Mouse (Mus musculus) midbrain, postnatal 0 days (tissue): Measurements from ENCODE around the gene Usp11. TPM values are rescaled to one million over a fixed set of nuclear protein-coding genes. Genes with fewer than 3 reads are reported as not detected.
A peak's percentile ranks its signal among the peaks of the same experiment; 100 is the strongest.

ENCODE experiments used
- ATAC-seq: fragments of 200-750 bp; cut with Nextera tagmentation; 2 replicates; pipeline ENCODE4 v1.8.0; 2017; ENCODE audit warnings: moderate number of reproducible peaks, mild to moderate bottlenecking, moderate TSS enrichment, moderate library complexity; ENCODE audit not compliant: low FRiP score
- DNase-seq: peaks from one replicate; pipeline ENCODE4 v3.0.0-alpha.2; 2015; ENCODE audit warnings: low spot score
- H3K27ac ChIP-seq: fragments of 300-500 bp; sonication (generic); 2 replicates; pipeline ENCODE4 v1.5.1; 2014; ENCODE audit warnings: low read depth, mild to moderate bottlenecking, low read length, mixed read lengths
- H3K27me3 ChIP-seq: fragments of 300-500 bp; sonication (generic); 2 replicates; pipeline ENCODE4 v1.6.1; 2014; ENCODE audit warnings: low read length, control low read depth, mixed read lengths; ENCODE audit not compliant: insufficient read depth
- H3K36me3 ChIP-seq: fragments of 300-500 bp; sonication (generic); 2 replicates; pipeline ENCODE4 v1.6.1; 2014; ENCODE audit warnings: low read length, control low read depth, mixed read lengths; ENCODE audit not compliant: insufficient read depth
- H3K4me1 ChIP-seq: fragments of 300-500 bp; sonication (generic); 2 replicates; pipeline ENCODE4 v1.6.1; 2014; ENCODE audit warnings: mild to moderate bottlenecking, control low read depth, antibody characterized with exemption, low read length, mixed read lengths; ENCODE audit not compliant: insufficient read depth
- H3K4me2 ChIP-seq: fragments of 300-500 bp; sonication (generic); 2 replicates; pipeline ENCODE4 v1.6.1; 2014; ENCODE audit warnings: low read depth, mild to moderate bottlenecking, low read length, mixed read lengths; ENCODE audit not compliant: poor library complexity, severe bottlenecking
- H3K4me3 ChIP-seq: fragments of 300-500 bp; sonication (generic); 2 replicates; pipeline ENCODE4 v1.5.1; 2014; ENCODE audit warnings: low read depth, mild to moderate bottlenecking, low read length, moderate library complexity
- H3K9ac ChIP-seq: fragments of 300-500 bp; sonication (generic); replicated peaks from 2 replicates; pipeline ENCODE4 v1.6.1; 2014; ENCODE audit warnings: mild to moderate bottlenecking, low read length, moderate library complexity, mixed read lengths; ENCODE audit not compliant: poor library complexity, severe bottlenecking
- H3K9me3 ChIP-seq: fragments of 300-500 bp; sonication (generic); 2 replicates; pipeline ENCODE4 v1.6.1; 2016; ENCODE audit warnings: low read length, control low read depth
- CTCF ChIP-seq: IDR thresholded peaks from 2 replicates; pipeline ENCODE4 v1.5.1; 2016; ENCODE audit warnings: antibody characterized with exemption, mild to moderate bottlenecking
- WGBS: fragments of 180-500 bp; shearing (Covaris S2); extraction: QIAGEN DNeasy Blood & Tissue Kit; methylation state at CpG from one replicate; pipeline ENCODE4 v1.1.7; 2014; 5-methylcytosine and 5-hydroxymethylcytosine counted together
- polyA plus RNA-seq: library from polyadenylated mRNA; unstranded; fragments of >200 nt; fragmentation: Nextera tagmentation; extraction: Ambion mirVana; gene quantifications from 2 replicates; pipeline ENCODE4 v1.2.1, GENCODE M21; 2015
- total RNA-seq: library from RNA; depleted of rRNA; stranded (reverse); fragments of >200 nt; gene quantifications from 2 replicates; pipeline ENCODE4 v1.2.3, GENCODE M21; 2014

The Usp11 gene
- total and polyA plus RNA-seq, 2 experiments from 2014 or later = 76.2 to 95.4 TPM

DNA sequence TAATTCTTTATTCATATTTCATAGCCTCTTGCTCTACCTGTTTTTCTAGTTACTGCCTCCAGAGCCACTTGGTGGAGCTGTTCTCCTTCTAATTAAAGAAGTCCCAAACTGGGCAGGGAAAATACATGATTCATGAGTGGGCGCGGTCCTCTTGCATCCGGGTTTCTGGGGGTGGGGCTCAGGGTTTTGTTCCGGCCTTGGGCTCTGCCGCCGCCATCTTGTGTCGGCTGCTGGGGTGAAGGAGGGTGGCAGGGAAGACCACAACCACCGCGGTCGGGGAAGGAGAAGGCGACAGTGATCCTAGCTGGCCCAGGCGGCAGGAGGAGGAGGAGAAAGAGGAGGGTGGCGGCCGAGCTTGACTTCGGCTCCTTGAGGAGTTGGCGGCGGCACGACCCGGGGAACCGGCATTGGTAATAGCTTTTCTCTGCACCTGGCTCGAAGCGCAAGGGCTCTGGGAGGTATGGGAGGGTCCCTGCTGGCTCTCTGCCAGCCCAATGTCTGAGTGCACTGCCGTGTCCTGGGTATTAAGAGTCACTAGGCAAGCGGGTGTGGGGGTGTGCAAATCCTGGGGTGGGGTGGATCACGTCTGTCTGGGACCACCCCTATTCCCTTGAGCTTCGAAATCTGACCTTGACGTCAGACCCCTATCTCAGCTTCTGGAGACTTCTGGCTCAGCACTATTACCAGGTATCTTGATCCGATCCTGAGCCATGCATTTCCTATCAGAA is 40.8 kb upstream of the Usp11 start:
- Histone ChIP-seq H3K4me3 (peak overlapping the region; percentile 56), H3K4me2 (peak overlapping the region; percentile 44), H3K9me3 (no peaks in the 10 kb centered on the region), H3K4me1 (no peaks in the 10 kb centered on the region), H3K9ac (peak overlapping the region; percentile 74), H3K36me3 (no peaks in the 10 kb centered on the region), H3K27ac (peak overlapping the region; percentile 94), H3K27me3 (no peaks in the 10 kb centered on the region)
- ATAC-seq (peak; percentile 91), DNase-seq (peak; percentile 95)
- WGBS = 24% methylated on average over 27 of the region's 28 CpGs
- peak; percentile 75 for TF ChIP-seq CTCF

DNA sequence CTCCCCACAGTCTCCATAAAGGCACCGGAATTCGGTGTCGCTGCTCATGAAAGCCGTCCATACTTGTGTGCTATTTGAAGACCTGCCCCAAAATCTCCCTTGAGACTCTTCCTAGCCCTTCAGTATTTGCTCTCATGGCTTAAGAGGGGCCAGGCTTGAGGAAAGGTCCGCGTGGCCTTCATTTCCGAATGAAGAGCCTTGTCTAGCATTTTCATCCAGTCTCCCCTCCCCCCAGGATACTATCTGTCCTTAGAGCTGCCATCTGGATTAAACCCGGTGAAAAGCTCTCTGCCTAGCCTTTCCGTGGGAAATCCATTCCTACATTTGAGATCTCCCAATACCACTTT is 40.3 kb upstream of the Usp11 start:
- DNase-seq (no peak), ATAC-seq (0 out of 2 replicates have a peak, but pooled peaks have one; percentile 4)
- no peaks in the 10 kb centered on the region for H3K9me3 ChIP-seq
- peaks cover 2% of the 10 kb centered on the region; the same call in 1 of the 2 replicates for H3K36me3 ChIP-seq
- H3K9ac ChIP-seq = peak overlapping the region; percentile 74
- peak overlapping the region; percentile 94 for H3K27ac ChIP-seq
- no peak for TF ChIP-seq CTCF
- H3K4me2 ChIP-seq = peak overlapping the region; percentile 44
- peak overlapping the region; percentile 56 for H3K4me3 ChIP-seq
- 23% methylated on average over 9 of the region's 9 CpGs for WGBS
- H3K4me1 ChIP-seq = no peaks in the 10 kb centered on the region
- no peaks in the 10 kb centered on the region for H3K27me3 ChIP-seq

- H3K4me2 ChIP-seq = peak within 1 kb of the TSS; percentile 58
- 21% methylated on average over 16 of the region's 16 CpGs for WGBS
- H3K36me3 ChIP-seq = peaks cover 2% of the 10 kb centered on the region; the same call in 1 of the 2 replicates
- DNase-seq (peak; percentile 94), ATAC-seq (peak; percentile 92)
- peak within 1 kb of the TSS; percentile 94 for H3K27ac ChIP-seq
- peak within 1 kb of the TSS; percentile 78 for H3K9ac ChIP-seq
- H3K4me3 ChIP-seq = peak within 1 kb of the TSS; percentile 61
- no peaks in the 10 kb centered on the region for H3K9me3 ChIP-seq
- H3K27me3 ChIP-seq = no peaks in the 10 kb centered on the region
- H3K4me1 ChIP-seq = 0 out of 2 replicates have a peak, but pooled peaks cover 3% of the 10 kb centered on the region
- no peak for TF ChIP-seq CTCF
Observed at GRCm38 (mm10) chrX:20687519-20688067, 16.1 kb upstream of the Usp11 start, which contains the start of gene Cdk16. Cdk16 (plus strand) TSS chrX:20687954.

DNA sequence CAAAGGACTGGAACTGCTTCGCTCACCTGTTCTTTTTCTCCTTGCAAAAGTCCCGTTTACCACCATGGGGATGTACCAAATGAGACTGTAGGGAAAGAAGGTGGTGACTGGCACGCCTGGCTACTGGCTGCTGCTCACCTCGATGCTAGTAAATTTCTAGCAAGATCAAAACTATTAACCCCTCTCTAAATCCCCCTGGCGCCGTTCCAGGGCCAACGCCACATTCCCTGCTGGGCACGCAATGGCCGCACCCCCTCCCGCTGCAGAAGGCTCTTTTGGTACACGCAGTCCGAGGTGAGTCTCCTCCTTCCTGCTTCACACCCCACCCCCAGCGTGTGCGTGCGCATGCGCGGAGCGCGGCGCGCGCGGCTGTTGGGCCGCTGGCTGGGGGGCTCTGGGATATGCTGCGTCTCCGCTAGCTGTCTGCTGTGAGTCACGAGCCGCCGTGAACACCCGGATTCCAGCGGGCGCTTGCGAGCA is 15.6 kb upstream of the Usp11 start:
- H3K4me2 ChIP-seq = peak overlapping the region; percentile 58
- no peak for TF ChIP-seq CTCF
- peak overlapping the region; percentile 78 for H3K9ac ChIP-seq
- ATAC-seq (peak; percentile 93), DNase-seq (peak; percentile 81)
- H3K4me1 ChIP-seq = 0 out of 2 replicates have a peak, but pooled peaks cover 3% of the 10 kb centered on the region
- H3K27ac ChIP-seq = peak overlapping the region; percentile 94
- H3K36me3 ChIP-seq = peaks cover 2% of the 10 kb centered on the region; the same call in 1 of the 2 replicates
- no peaks in the 10 kb centered on the region for H3K9me3 ChIP-seq
- no peaks in the 10 kb centered on the region for H3K27me3 ChIP-seq
- 25% methylated on average over 30 of the region's 33 CpGs for WGBS
- peak overlapping the region; percentile 61 for H3K4me3 ChIP-seq

DNA sequence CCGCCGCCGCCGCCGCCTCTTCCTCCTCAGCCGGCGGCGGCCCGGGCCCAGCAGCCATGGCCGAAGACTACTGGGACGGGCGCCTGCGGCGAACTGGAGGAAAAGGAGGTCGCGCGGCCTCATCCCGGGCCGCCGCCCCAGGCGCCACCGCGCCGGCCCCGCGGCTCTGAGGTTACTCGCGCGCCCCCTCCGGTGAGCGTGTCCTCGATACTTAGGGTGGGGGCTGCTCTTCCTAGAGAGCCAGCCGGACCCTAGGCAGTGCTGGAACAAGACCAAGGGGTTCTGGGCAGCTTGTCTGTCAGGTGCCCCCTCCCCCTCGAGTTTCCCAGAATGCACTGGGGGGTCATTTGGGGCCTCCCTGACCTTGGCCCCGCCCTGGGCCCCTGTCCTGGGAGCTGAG is 15.1 kb upstream of the Usp11 start:
- TF ChIP-seq CTCF = peak; percentile 30
- peak overlapping the region; percentile 61 for H3K4me3 ChIP-seq
- H3K27me3 ChIP-seq = no peaks in the 10 kb centered on the region
- ATAC-seq = peak; percentile 59
- peaks cover 5% of the 10 kb centered on the region; the same call in 1 of the 2 replicates for H3K36me3 ChIP-seq
- H3K27ac ChIP-seq = peak overlapping the region; percentile 94
- H3K9ac ChIP-seq = peak overlapping the region; percentile 78
- 0 out of 2 replicates have a peak, but pooled peaks cover 3% of the 10 kb centered on the region for H3K4me1 ChIP-seq
- no peaks in the 10 kb centered on the region for H3K9me3 ChIP-seq
- peak overlapping the region; percentile 58 for H3K4me2 ChIP-seq
- DNase-seq = peak; percentile 75
- WGBS = 27% methylated on average over 5 of the region's 35 CpGs

- H3K27ac ChIP-seq = no peak overlapping the region
- H3K9ac ChIP-seq = no peak overlapping the region
- H3K27me3 ChIP-seq = no peaks in the 10 kb centered on the region
- H3K4me1 ChIP-seq = 0 out of 2 replicates have a peak, but pooled peaks cover 3% of the 10 kb centered on the region
- H3K4me3 ChIP-seq = no peak overlapping the region
- H3K9me3 ChIP-seq = no peaks in the 10 kb centered on the region
- ATAC-seq (no peak), DNase-seq (no peak)
- 72% methylated on average over 3 of the region's 3 CpGs for WGBS
- TF ChIP-seq CTCF = no peak
- H3K4me2 ChIP-seq = no peak overlapping the region
- peaks cover 13% of the 10 kb centered on the region for H3K36me3 ChIP-seq
Observed at GRCm38 (mm10) chrX:20691566-20691965, 12.1 kb upstream of the Usp11 start.
